Mouse (Mus musculus) testis, adult 2 months (tissue): ENCODE measurements around the gene Nsd2. TPM values are rescaled to one million over a fixed set of nuclear protein-coding genes. Genes with fewer than 3 reads are reported as not detected.
"Not testable (repeated sequence)": the region's sequence is repeated elsewhere in the genome, so short reads cannot be mapped to it uniquely, and the experiment has no call there.

Experiments
- H3K27ac ChIP-seq: fragments of 200-500 bp; 2 replicates; pipeline ENCODE4 v1.5.1; 2012; ENCODE audit warnings: low read depth, low read length; ENCODE audit not compliant: control insufficient read depth, insufficient read depth
- H3K27me3 ChIP-seq: fragments of 200-500 bp; 2 replicates; pipeline ENCODE4 v1.6.1; 2012; ENCODE audit warnings: mild to moderate bottlenecking, low read length, moderate library complexity; ENCODE audit not compliant: control insufficient read depth, insufficient read depth
- H3K36me3 ChIP-seq: fragments of 200-500 bp; 2 replicates; pipeline ENCODE4 v1.6.1; 2012; ENCODE audit warnings: mild to moderate bottlenecking, low read length; ENCODE audit not compliant: control insufficient read depth, insufficient read depth
- H3K4me1 ChIP-seq: fragments of 200-500 bp; 2 replicates; pipeline ENCODE4 v1.6.1; 2012; ENCODE audit warnings: low read length; ENCODE audit not compliant: control insufficient read depth, insufficient read depth
- H3K4me3 ChIP-seq: fragments of 200-500 bp; 2 replicates; pipeline ENCODE4 v1.5.1; 2012; ENCODE audit warnings: low read depth, mild to moderate bottlenecking, low read length, moderate library complexity, mixed read lengths; ENCODE audit not compliant: control insufficient read depth
- CTCF ChIP-seq: fragments of 200-500 bp; IDR thresholded peaks from 2 replicates; pipeline ENCODE4 v1.5.1; 2012; ENCODE audit warnings: low read depth, mild to moderate bottlenecking, inconsistent platforms, low read length, moderate library complexity; ENCODE audit not compliant: control insufficient read depth, insufficient read depth, insufficient replicate concordance
- POLR2A ChIP-seq: fragments of 200-500 bp; IDR thresholded peaks from 2 replicates; pipeline ENCODE4 v1.6.1; 2012; ENCODE audit warnings: low read depth, mild to moderate bottlenecking, inconsistent platforms, low read length, moderate library complexity; ENCODE audit not compliant: control insufficient read depth
- polyA plus RNA-seq: library from polyadenylated mRNA; depleted of rRNA; stranded (reverse); fragments of >200 nt; gene quantifications from 2 replicates; pipeline ENCODE4 v1.2.3, GENCODE M21; 2012

Gene Nsd2
- polyA plus RNA-seq, 1 experiment = 54.5 TPM

GRCm38 (mm10) chr5:33898671-33899070 is 78.1 kb downstream of the Nsd2 start:
- Histone ChIP-seq H3K27ac (no peak overlapping the region), H3K27me3 (no peaks in the 10 kb centered on the region), H3K4me1 (no peaks in the 10 kb centered on the region), H3K36me3 (no peaks in the 10 kb centered on the region; the same call in 1 of the 2 replicates), H3K4me3 (no peak overlapping the region)
- TF ChIP-seq CTCF (no peak), POLR2A (no peak)

- no peaks in the 10 kb centered on the region; the same call in 1 of the 2 replicates for H3K36me3 ChIP-seq
- TF ChIP-seq POLR2A = no peak
- no peak for TF ChIP-seq CTCF
- H3K4me3 ChIP-seq = no peak overlapping the region
- H3K27me3 ChIP-seq = no peaks in the 10 kb centered on the region
- no peak overlapping the region for H3K27ac ChIP-seq
- no peaks in the 10 kb centered on the region for H3K4me1 ChIP-seq
Observed at GRCm38 (mm10) chr5:33899245-33899644, 78.7 kb downstream of the Nsd2 start.

- no peaks in the 10 kb centered on the region; the same call in 1 of the 2 replicates for H3K36me3 ChIP-seq
- no peak for TF ChIP-seq POLR2A
- no peak for TF ChIP-seq CTCF
- H3K4me3 ChIP-seq = no peak overlapping the region
- H3K27me3 ChIP-seq = no peaks in the 10 kb centered on the region
- H3K27ac ChIP-seq = no peak overlapping the region
- H3K4me1 ChIP-seq = no peaks in the 10 kb centered on the region
Observed at GRCm38 (mm10) chr5:33900101-33900500, 79.6 kb downstream of the Nsd2 start.

GRCm38 (mm10) chr5:33900701-33901263 is 80.3 kb downstream of the Nsd2 start:
- Histone ChIP-seq H3K4me3 (no peak overlapping the region), H3K27me3 (no peaks in the 10 kb centered on the region), H3K4me1 (no peaks in the 10 kb centered on the region), H3K36me3 (no peaks in the 10 kb centered on the region; the same call in 1 of the 2 replicates), H3K27ac (no peak overlapping the region)
- TF ChIP-seq CTCF (no peak), POLR2A (no peak)

- Histone ChIP-seq H3K4me3 (no peak overlapping the region), H3K27ac (no peak overlapping the region), H3K36me3 (no peaks in the 10 kb centered on the region; the same call in 1 of the 2 replicates), H3K4me1 (no peaks in the 10 kb centered on the region), H3K27me3 (no peaks in the 10 kb centered on the region)
- TF ChIP-seq CTCF (no peak), POLR2A (no peak)
Observed at GRCm38 (mm10) chr5:33901278-33901677, 80.8 kb downstream of the Nsd2 start.

- Histone ChIP-seq H3K4me1 (no peaks in the 10 kb centered on the region), H3K4me3 (no peak overlapping the region), H3K36me3 (no peaks in the 10 kb centered on the region; the same call in 1 of the 2 replicates), H3K27me3 (no peaks in the 10 kb centered on the region), H3K27ac (no peak overlapping the region)
- TF ChIP-seq CTCF (no peak), POLR2A (no peak)
Observed at GRCm38 (mm10) chr5:33902696-33903095, 82.2 kb downstream of the Nsd2 start.

GRCm38 (mm10) chr5:33903176-33903575 is 82.7 kb downstream of the Nsd2 start:
- Histone ChIP-seq H3K27ac (no peak overlapping the region), H3K4me1 (no peaks in the 10 kb centered on the region), H3K36me3 (no peaks in the 10 kb centered on the region; the same call in 1 of the 2 replicates), H3K4me3 (no peak overlapping the region), H3K27me3 (no peaks in the 10 kb centered on the region)
- TF ChIP-seq POLR2A (no peak), CTCF (no peak)

GRCm38 (mm10) chr5:33915031-33915430 is 94.5 kb downstream of the Nsd2 start:
- not testable (repeated sequence) for H3K4me3 ChIP-seq, H3K27me3 ChIP-seq, H3K36me3 ChIP-seq, H3K4me1 ChIP-seq, H3K27ac ChIP-seq

GRCm38 (mm10) chr5:33916616-33917015 is 96.1 kb downstream of the Nsd2 start:
- not testable (repeated sequence) for H3K4me3 ChIP-seq, H3K27me3 ChIP-seq, H3K4me1 ChIP-seq, H3K36me3 ChIP-seq, H3K27ac ChIP-seq
